Mouse (Mus musculus): Measurements from ENCODE around the gene Scml4. TPM values are rescaled to one million over a fixed set of nuclear protein-coding genes. Genes with fewer than 3 reads are reported as not detected.
A peak's percentile ranks its signal among the peaks of the same experiment; 100 is the strongest.

The Scml4 gene
- polyA plus RNA-seq, 1 experiment from 2014 or later: 0.30 TPM

DNA sequence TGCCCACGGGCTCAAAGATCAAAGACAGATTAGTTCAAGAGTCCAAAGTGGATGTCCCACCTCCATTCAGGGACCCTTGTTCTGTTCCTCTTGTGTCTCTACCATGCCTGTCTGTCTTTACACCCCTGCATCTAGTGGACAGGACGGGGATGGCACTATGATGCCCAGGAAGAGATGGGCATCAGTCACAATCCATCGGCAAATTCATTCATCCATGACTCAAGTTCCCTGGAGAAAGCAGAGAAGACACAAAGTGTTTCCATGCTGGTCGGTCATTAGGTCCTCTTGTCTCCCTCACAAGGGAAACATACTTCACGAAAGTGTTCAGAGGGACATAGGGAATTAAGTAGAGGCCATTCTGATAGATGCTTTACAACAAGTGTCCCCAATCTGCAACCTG lies 87.2 kb downstream of the Scml4 start:
- ATAC-seq (ENCODE audit: insufficient read depth): no peak
- DNase-seq: no peak
- Histone ChIP-seq H3K4me3 (ENCODE audit: low read depth, low read length) (no peak overlapping the region), H3K27me3 (ENCODE audit: insufficient read depth, low read length) (0 out of 2 replicates have a peak, but pooled peaks cover 10% of the 10 kb centered on the region), H3K4me1 (ENCODE audit: insufficient read depth) (no peaks in the 10 kb centered on the region), H3K36me3 (ENCODE audit: insufficient read depth) (no peaks in the 10 kb centered on the region), H3K27ac (ENCODE audit: low read depth) (no peak overlapping the region), H3K4me2 (no peak overlapping the region), H3K9ac (no peak overlapping the region), H3K9me3 (ENCODE audit: low read depth, low read length) (no peaks in the 10 kb centered on the region)
- TF ChIP-seq CTCF (IDR thresholded peaks at IDR 0.05; ENCODE audit: low read depth): no peak
- 90% methylated on average over 5 of the region's 5 CpGs for WGBS

DNA sequence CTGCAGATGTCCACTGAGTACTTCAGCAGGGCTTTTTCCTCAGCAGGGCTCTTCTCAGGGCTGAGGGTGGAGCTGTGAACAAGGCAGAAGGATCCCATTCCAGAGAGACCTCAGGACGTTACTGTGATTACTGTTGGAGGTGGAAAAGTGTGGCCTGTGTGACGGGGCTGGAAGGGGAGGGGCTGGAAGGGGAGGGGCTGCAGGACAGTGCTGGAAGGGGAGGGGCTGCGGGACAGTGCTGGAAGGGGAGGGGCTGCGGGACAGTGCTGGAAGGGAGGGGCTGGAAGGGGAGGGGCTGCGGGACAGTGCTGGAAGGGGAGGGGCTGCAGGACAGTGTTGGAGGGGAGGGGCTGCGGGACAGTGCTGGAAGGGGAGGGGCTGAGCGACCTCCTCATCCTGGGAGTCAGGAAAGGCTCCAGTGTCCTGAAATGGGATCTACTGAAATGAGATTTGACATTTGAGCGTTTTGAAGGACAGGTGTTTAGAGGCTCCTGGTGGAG lies 90.1 kb downstream of the Scml4 start:
- Histone ChIP-seq H3K36me3 (ENCODE audit: insufficient read depth) (no peaks in the 10 kb centered on the region), H3K9me3 (ENCODE audit: low read depth, low read length) (no peaks in the 10 kb centered on the region), H3K4me1 (ENCODE audit: insufficient read depth) (no peaks in the 10 kb centered on the region), H3K4me3 (ENCODE audit: low read depth, low read length) (peak overlapping the region; percentile 6; the same call in 1 of the 2 replicates), H3K4me2 (peak overlapping the region; percentile 50), H3K9ac (no peak overlapping the region), H3K27ac (ENCODE audit: low read depth) (peak overlapping the region; percentile 42; the same call in 1 of the 2 replicates), H3K27me3 (ENCODE audit: insufficient read depth, low read length) (0 out of 2 replicates have a peak, but pooled peaks cover 10% of the 10 kb centered on the region)
- TF ChIP-seq CTCF (IDR thresholded peaks at IDR 0.05; ENCODE audit: low read depth): no peak
- ATAC-seq (ENCODE audit: insufficient read depth) (peak; percentile 92), DNase-seq (peak; percentile 48)
- 6% methylated on average over 7 of the region's 8 CpGs for WGBS

DNA sequence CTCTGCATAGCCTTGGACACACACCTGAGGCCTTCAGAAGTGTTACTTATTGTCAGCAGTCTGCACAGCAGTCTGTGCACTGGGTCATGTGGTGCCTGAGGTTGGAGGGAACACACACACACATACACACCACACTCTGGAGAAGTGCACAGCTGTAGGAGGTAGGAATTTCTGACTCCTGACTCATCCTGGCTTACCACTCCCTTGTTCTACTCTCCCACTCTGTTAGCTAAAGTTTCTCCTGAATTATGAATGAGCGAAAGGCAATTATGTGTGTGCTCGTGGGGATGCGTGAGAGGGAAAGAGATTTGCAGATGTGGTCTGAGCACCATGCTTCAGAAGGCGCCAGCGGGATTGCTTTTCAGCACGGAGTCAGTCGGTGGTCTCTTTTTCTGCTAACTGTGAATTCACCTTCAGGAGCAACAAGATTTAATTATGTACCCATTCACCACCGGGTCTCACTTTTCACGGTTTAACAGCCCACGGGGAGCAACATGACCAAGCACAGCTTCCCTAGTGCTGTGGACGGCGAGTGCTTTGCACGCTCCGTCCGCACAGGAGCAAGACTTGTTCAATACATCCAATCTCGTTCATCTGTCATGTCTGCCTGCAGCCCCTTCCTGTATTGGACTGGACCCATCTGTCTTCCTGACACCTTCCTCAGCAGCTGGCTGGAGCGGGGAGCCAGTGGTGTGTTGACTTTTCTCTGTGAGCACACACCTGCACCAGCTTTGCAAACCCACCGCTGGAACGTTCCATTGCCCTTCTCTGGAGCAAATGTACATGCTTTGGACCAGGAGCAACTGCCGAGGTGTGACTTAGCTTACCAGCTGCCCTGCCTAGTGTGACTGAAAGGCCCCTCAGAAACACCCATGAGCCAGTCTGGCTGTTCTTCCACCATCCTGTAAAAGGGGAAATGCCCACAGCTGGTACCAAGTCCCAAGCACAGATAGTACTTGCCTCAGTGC lies 91.2 kb downstream of the Scml4 start:
- DNase-seq (no peak), ATAC-seq (ENCODE audit: insufficient read depth) (peak; percentile 23; the same call in 1 of the 2 replicates)
- Histone ChIP-seq H3K36me3 (ENCODE audit: insufficient read depth) (no peaks in the 10 kb centered on the region), H3K27ac (ENCODE audit: low read depth) (no peak overlapping the region), H3K4me1 (ENCODE audit: insufficient read depth) (no peaks in the 10 kb centered on the region), H3K27me3 (ENCODE audit: insufficient read depth, low read length) (peaks cover 15% of the 10 kb centered on the region; the same call in 1 of the 2 replicates), H3K9me3 (ENCODE audit: low read depth, low read length) (no peaks in the 10 kb centered on the region), H3K4me2 (no peak overlapping the region), H3K4me3 (ENCODE audit: low read depth, low read length) (no peak overlapping the region), H3K9ac (no peak overlapping the region)
- 36% methylated on average over 20 of the region's 20 CpGs for WGBS
- TF ChIP-seq CTCF (IDR thresholded peaks at IDR 0.05; ENCODE audit: low read depth): no peak

DNA sequence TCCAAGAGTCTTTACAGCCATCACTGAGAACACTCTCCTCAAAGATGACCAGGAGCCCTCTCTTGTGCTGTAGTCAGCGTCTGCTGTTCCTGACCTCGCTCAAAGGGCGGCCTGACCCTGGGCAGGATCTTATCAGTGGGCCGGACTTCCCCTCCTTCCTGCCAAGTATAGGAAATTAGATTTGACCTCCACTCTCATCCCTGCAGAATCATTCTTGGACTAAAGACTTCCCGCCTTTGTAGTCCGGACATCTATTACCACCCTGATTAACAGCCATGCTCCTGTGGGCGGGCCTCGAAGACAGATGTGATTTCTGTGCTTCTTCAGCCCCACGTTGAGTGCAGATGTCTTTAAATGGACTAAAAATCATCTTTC lies 91.9 kb downstream of the Scml4 start:
- H3K4me2 ChIP-seq: no peak overlapping the region
- TF ChIP-seq CTCF (IDR thresholded peaks at IDR 0.05; ENCODE audit: low read depth): no peak
- peaks cover 9% of the 10 kb centered on the region; the same call in 1 of the 2 replicates for H3K27me3 ChIP-seq (ENCODE audit: insufficient read depth, low read length)
- WGBS: 27% methylated on average over 9 of the region's 9 CpGs
- H3K9me3 ChIP-seq (ENCODE audit: low read depth, low read length): no peaks in the 10 kb centered on the region
- no peak overlapping the region for H3K9ac ChIP-seq
- ATAC-seq (ENCODE audit: insufficient read depth): no peak
- H3K4me1 ChIP-seq (ENCODE audit: insufficient read depth): no peaks in the 10 kb centered on the region
- H3K27ac ChIP-seq (ENCODE audit: low read depth): no peak overlapping the region
- H3K36me3 ChIP-seq (ENCODE audit: insufficient read depth): no peaks in the 10 kb centered on the region
- no peak for DNase-seq
- H3K4me3 ChIP-seq (ENCODE audit: low read depth, low read length): no peak overlapping the region

DNA sequence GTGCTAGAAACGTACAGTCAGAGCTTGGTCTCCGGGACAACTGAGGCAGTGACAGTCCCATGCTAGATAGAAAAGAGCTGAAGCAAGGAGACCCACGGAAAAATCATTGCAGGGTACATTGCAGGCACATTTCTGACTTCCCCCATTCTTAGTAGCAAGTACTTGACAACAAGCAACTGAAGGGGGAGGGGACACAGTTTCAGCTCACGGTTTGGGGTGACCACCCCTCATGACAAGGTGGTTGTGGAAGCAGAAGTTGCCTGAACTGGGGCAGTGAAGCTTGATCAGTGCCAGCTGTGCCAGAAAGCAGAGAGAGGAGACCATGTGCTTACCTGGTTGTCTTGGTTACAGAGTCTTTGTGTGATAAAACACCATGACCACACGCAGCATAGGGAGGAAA lies 93.4 kb downstream of the Scml4 start:
- H3K9ac ChIP-seq: no peak overlapping the region
- H3K4me1 ChIP-seq (ENCODE audit: insufficient read depth): no peaks in the 10 kb centered on the region
- no peak for TF ChIP-seq CTCF (IDR thresholded peaks at IDR 0.05; ENCODE audit: low read depth)
- H3K4me3 ChIP-seq (ENCODE audit: low read depth, low read length): no peak overlapping the region
- no peak overlapping the region for H3K4me2 ChIP-seq
- no peaks in the 10 kb centered on the region for H3K9me3 ChIP-seq (ENCODE audit: low read depth, low read length)
- peaks cover 6% of the 10 kb centered on the region; the same call in 1 of the 2 replicates for H3K27me3 ChIP-seq (ENCODE audit: insufficient read depth, low read length)
- 64% methylated on average over 5 of the region's 5 CpGs for WGBS
- no peak overlapping the region for H3K27ac ChIP-seq (ENCODE audit: low read depth)
- ATAC-seq (ENCODE audit: insufficient read depth) (no peak), DNase-seq (no peak)
- no peaks in the 10 kb centered on the region for H3K36me3 ChIP-seq (ENCODE audit: insufficient read depth)

DNA sequence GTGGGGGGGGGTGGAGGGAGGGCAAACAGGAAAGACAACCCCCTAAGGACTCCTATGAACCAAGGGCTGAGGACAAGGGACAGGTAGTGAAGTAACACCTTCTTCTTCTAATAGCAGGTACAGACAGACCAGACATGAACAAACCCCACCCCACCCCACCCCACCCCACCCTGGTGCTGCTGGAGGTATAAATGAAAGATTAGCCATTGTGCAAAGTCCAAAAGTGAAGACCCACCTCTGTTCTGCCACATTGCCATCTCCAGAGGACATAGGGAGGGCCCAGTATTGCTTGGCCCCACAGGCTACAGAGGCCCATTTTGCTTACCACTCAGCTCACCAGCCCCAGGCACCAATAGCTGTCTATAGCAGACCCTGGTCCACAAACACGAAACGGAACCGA lies 95.0 kb downstream of the Scml4 start:
- Histone ChIP-seq H3K9ac (no peak overlapping the region), H3K27ac (ENCODE audit: low read depth) (no peak overlapping the region), H3K9me3 (ENCODE audit: low read depth, low read length) (no peaks in the 10 kb centered on the region), H3K4me1 (ENCODE audit: insufficient read depth) (no peaks in the 10 kb centered on the region), H3K4me3 (ENCODE audit: low read depth, low read length) (no peak overlapping the region), H3K4me2 (no peak overlapping the region), H3K27me3 (ENCODE audit: insufficient read depth, low read length) (peaks cover 6% of the 10 kb centered on the region; the same call in 1 of the 2 replicates), H3K36me3 (ENCODE audit: insufficient read depth) (no peaks in the 10 kb centered on the region)
- ATAC-seq (ENCODE audit: insufficient read depth) (no peak), DNase-seq (no peak)
- WGBS: 94% methylated on average over 3 of the region's 3 CpGs
- TF ChIP-seq CTCF (IDR thresholded peaks at IDR 0.05; ENCODE audit: low read depth): no peak
